Mouse (Mus musculus) midbrain, embryonic 16.5 days (tissue): Measurements from ENCODE around the gene Klf7. TPM values are rescaled to one million over a fixed set of nuclear protein-coding genes. Genes with fewer than 3 reads are reported as not detected.

Source experiments
- ATAC-seq: fragments of 200-750 bp; cut with Nextera tagmentation; 2 replicates; pipeline ENCODE4 v1.8.0; 2017; ENCODE audit warnings: moderate TSS enrichment
- H3K27ac ChIP-seq: fragments of 300-500 bp; sonication (generic); 2 replicates; pipeline ENCODE4 v1.5.1; 2014; ENCODE audit warnings: mild to moderate bottlenecking, low read length, mixed read lengths
- H3K27me3 ChIP-seq: fragments of 300-500 bp; sonication (generic); 2 replicates; pipeline ENCODE4 v1.6.1; 2014; ENCODE audit warnings: low read depth, low read length, mixed read lengths; ENCODE audit not compliant: control insufficient read depth, insufficient read depth
- H3K36me3 ChIP-seq: fragments of 300-500 bp; sonication (generic); 2 replicates; pipeline ENCODE4 v1.6.1; 2014; ENCODE audit warnings: mild to moderate bottlenecking, low read length, moderate library complexity, mixed read lengths; ENCODE audit not compliant: control insufficient read depth, insufficient read depth
- H3K4me1 ChIP-seq: fragments of 300-500 bp; sonication (generic); 2 replicates; pipeline ENCODE4 v1.6.1; 2014; ENCODE audit warnings: mild to moderate bottlenecking, low read length, mixed read lengths; ENCODE audit not compliant: control insufficient read depth, insufficient read depth
- H3K4me2 ChIP-seq: fragments of 300-500 bp; sonication (generic); 2 replicates; pipeline ENCODE4 v1.6.1; 2014; ENCODE audit warnings: mild to moderate bottlenecking, low read length, mixed read lengths
- H3K4me3 ChIP-seq: fragments of 300-500 bp; sonication (generic); 2 replicates; pipeline ENCODE4 v1.5.1; 2014; ENCODE audit warnings: low read depth, mild to moderate bottlenecking, low read length, moderate library complexity, mixed read lengths
- H3K9ac ChIP-seq: fragments of 300-500 bp; sonication (generic); 2 replicates; pipeline ENCODE4 v1.6.1; 2014; ENCODE audit warnings: low read depth, low read length, mixed read lengths
- H3K9me3 ChIP-seq: fragments of 300-500 bp; sonication (generic); replicated peaks from 2 replicates; pipeline ENCODE4 v1.6.1; 2014; ENCODE audit warnings: mild to moderate bottlenecking, low read length, mixed read lengths; ENCODE audit not compliant: control insufficient read depth, poor library complexity, severe bottlenecking
- WGBS: fragments of 180-500 bp; shearing (Covaris S2); extraction: QIAGEN DNeasy Blood & Tissue Kit; methylation state at CpG from one replicate; pipeline ENCODE4 v1.1.7; 2014; 5-methylcytosine and 5-hydroxymethylcytosine counted together
- polyA plus RNA-seq: library from polyadenylated mRNA; unstranded; fragments of >200 nt; fragmentation: Nextera tagmentation; extraction: Ambion mirVana; gene quantifications from 2 replicates; pipeline ENCODE4 v1.2.1, GENCODE M21; 2015

Klf7 gene
- 130 and 135 TPM in 2 replicates for polyA plus RNA-seq

GRCm38 (mm10) chr1:64121559-64122465 lies at the start of gene Klf7:
Gene Klf7 (minus strand): TSS chr1:64122282.
- WGBS: under 1% methylated on average over 81 of the region's 82 CpGs
- H3K4me3 ChIP-seq: peak within 1 kb of the TSS; percentile 69

GRCm38 (mm10) chr1:64164526-64165062 lies 42.5 kb upstream of the Klf7 start:
- H3K4me2 ChIP-seq: no peak overlapping the region
- ATAC-seq: no peak

More at GRCm38 (mm10) chr1:64121559-64122465, at the start of gene Klf7:
- H3K4me1 ChIP-seq: peaks cover 21% of the 10 kb centered on the region
- no peaks in the 10 kb centered on the region for H3K9me3 ChIP-seq
- H3K27ac ChIP-seq: peak within 1 kb of the TSS; percentile 100
- peak; percentile 98 for ATAC-seq
- peak within 1 kb of the TSS; percentile 100 for H3K9ac ChIP-seq
- no peaks in the 10 kb centered on the region for H3K36me3 ChIP-seq
- H3K27me3 ChIP-seq: no peaks in the 10 kb centered on the region
- peak within 1 kb of the TSS; percentile 74 for H3K4me2 ChIP-seq

GRCm38 (mm10) chr1:64158766-64159165 lies 36.7 kb upstream of the Klf7 start:
- Histone ChIP-seq H3K27me3 (no peaks in the 10 kb centered on the region), H3K9ac (no peak overlapping the region), H3K4me1 (0 out of 2 replicates have a peak, but pooled peaks cover 2% of the 10 kb centered on the region), H3K4me2 (no peak overlapping the region), H3K36me3 (no peaks in the 10 kb centered on the region), H3K4me3 (no peak overlapping the region), H3K27ac (no peak overlapping the region), H3K9me3 (no peaks in the 10 kb centered on the region)
- ATAC-seq: no peak
- WGBS: 62% methylated on average over 3 of the region's 3 CpGs

More at GRCm38 (mm10) chr1:64164526-64165062, 42.5 kb upstream of the Klf7 start:
- Histone ChIP-seq H3K27me3 (no peaks in the 10 kb centered on the region), H3K9ac (no peak overlapping the region), H3K4me1 (0 out of 2 replicates have a peak, but pooled peaks cover 2% of the 10 kb centered on the region), H3K36me3 (no peaks in the 10 kb centered on the region), H3K4me3 (no peak overlapping the region), H3K9me3 (no peaks in the 10 kb centered on the region), H3K27ac (0 out of 2 replicates have a peak overlapping the region, but pooled peaks have one; percentile 4)
- 53% methylated on average over 5 of the region's 5 CpGs for WGBS

DNA sequence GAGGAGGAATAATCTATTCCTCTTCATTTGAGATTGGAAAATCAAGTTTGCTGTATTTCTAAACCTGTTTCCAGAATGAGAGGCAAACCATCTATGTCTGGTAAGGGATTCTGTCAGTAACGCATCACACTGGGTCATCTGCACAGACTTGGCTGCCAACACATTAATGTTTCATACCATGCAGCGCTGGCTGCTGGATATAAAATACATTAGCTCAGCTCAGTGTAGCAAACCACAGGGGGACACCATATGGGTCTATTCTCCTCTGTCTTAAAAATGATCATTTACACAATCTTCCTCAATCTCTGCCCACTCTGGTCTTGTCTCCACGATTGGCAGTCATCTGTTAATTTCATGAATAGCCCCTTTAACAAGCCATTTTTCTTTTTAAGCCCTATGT lies 27.1 kb upstream of the Klf7 start:
- Histone ChIP-seq H3K27me3 (no peaks in the 10 kb centered on the region), H3K9ac (no peak overlapping the region), H3K4me3 (no peak overlapping the region), H3K27ac (no peak overlapping the region), H3K4me2 (no peak overlapping the region), H3K4me1 (no peaks in the 10 kb centered on the region), H3K36me3 (no peaks in the 10 kb centered on the region), H3K9me3 (no peaks in the 10 kb centered on the region)
- WGBS: 41% methylated on average over 3 of the region's 3 CpGs
- no peak for ATAC-seq

GRCm38 (mm10) chr1:64142691-64143445 lies 20.8 kb upstream of the Klf7 start:
- no peak for ATAC-seq
- H3K4me3 ChIP-seq: no peak overlapping the region
- H3K4me2 ChIP-seq: no peak overlapping the region
- no peaks in the 10 kb centered on the region for H3K9me3 ChIP-seq
- 51% methylated on average over 6 of the region's 6 CpGs for WGBS
- 0 out of 2 replicates have a peak, but pooled peaks cover 2% of the 10 kb centered on the region for H3K4me1 ChIP-seq
- no peaks in the 10 kb centered on the region for H3K36me3 ChIP-seq
- no peaks in the 10 kb centered on the region for H3K27me3 ChIP-seq
- 0 out of 2 replicates have a peak overlapping the region, but pooled peaks have one; percentile 7 for H3K27ac ChIP-seq
- H3K9ac ChIP-seq: no peak overlapping the region

GRCm38 (mm10) chr1:64134439-64134838 lies 12.4 kb upstream of the Klf7 start:
- ATAC-seq: no peak
- no peaks in the 10 kb centered on the region for H3K27me3 ChIP-seq
- WGBS: 81% methylated on average over 1 of the region's 1 CpGs
- no peak overlapping the region for H3K4me2 ChIP-seq
- no peak overlapping the region for H3K27ac ChIP-seq
- H3K4me1 ChIP-seq: 0 out of 2 replicates have a peak, but pooled peaks cover 3% of the 10 kb centered on the region
- no peaks in the 10 kb centered on the region for H3K9me3 ChIP-seq
- no peaks in the 10 kb centered on the region for H3K36me3 ChIP-seq
- H3K9ac ChIP-seq: no peak overlapping the region
- H3K4me3 ChIP-seq: no peak overlapping the region

DNA sequence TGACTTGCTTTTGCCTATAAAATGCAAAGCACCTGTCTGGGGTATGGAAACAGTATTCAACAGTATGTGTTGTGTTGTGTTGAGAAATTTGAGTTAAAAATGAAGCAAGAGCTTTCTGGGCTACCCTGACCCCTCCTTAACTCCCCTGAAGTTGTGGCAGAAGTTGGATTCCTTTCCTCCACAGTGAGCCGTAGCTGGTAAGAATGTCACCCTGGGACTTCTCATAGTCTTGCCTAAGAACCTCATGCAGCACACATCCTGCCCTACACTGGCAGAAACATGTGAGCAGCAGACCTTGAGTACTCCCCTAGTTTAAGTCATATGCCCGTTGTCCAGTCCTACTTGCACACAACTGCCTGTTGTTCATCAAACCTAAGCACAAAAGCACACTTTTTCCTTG lies 4.7 kb upstream of the Klf7 start:
- WGBS: 80% methylated on average over 2 of the region's 2 CpGs
- Histone ChIP-seq H3K27me3 (no peaks in the 10 kb centered on the region), H3K36me3 (no peaks in the 10 kb centered on the region), H3K9me3 (no peaks in the 10 kb centered on the region), H3K4me2 (no peak overlapping the region), H3K4me1 (peaks cover 9% of the 10 kb centered on the region), H3K9ac (no peak overlapping the region), H3K27ac (no peak overlapping the region), H3K4me3 (no peak overlapping the region)
- no peak for ATAC-seq

DNA sequence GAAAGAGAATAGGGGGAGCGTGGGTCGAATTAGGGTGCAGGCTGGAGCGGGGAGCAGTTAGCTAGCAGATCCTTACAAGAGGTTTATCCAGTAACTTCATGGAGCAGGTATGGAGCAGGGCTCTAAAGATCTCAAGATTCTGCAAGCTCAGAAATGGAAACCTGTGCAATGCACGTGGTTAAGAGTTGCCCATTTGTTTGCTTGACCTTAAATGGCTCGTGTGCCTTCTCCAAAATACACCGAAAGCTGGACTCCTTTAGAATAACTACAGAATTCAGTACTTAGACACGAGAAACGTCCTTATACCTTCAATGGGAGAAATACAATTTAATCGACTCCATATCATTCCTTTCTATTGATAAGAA lies 366 bp upstream of the Klf7 start:
- Histone ChIP-seq H3K4me2 (peak overlapping the region; percentile 72), H3K9me3 (no peaks in the 10 kb centered on the region), H3K4me3 (peak overlapping the region; percentile 69), H3K27ac (peak overlapping the region; percentile 100), H3K9ac (peak overlapping the region; percentile 100), H3K27me3 (no peaks in the 10 kb centered on the region), H3K36me3 (no peaks in the 10 kb centered on the region), H3K4me1 (peaks cover 16% of the 10 kb centered on the region)
- ATAC-seq: no peak
- 17% methylated on average over 9 of the region's 9 CpGs for WGBS
